Mouse (Mus musculus): ENCODE measurements at regions not wholly inside any gene's neighbourhood (a gene's known extent, or its start where the extent isn't known, plus 50 kb on each side); places are given as distances from the start of the nearest gene placed in this dataset.
A peak's percentile ranks its signal among the peaks of the same experiment; 100 is the strongest.

DNA sequence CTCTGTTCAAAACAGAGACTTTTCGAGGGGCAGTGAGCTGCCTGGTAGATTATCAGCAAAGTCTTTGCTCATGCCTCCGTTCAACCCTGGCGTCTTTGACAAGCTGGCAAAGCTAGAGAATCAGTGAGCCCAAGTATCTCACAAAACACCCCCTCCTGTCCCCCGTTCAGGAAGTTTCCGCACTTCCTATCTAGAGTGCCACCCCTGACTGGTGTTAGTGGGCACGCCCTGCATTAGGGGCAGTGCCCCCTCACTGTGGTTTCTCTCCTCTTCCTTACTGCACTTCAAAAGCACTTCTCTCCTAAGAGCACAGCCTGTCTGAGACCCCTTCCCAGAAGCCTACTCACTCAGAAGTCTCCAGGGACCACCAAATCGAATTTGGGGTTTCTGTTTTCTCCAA is 497.0 kb downstream of the Ccdc171 start:
- DNase-seq (ENCODE audit: low spot score in 2 of 2): no peak
- intact Hi-C loops (cut with DNase I): no loop called here

DNA sequence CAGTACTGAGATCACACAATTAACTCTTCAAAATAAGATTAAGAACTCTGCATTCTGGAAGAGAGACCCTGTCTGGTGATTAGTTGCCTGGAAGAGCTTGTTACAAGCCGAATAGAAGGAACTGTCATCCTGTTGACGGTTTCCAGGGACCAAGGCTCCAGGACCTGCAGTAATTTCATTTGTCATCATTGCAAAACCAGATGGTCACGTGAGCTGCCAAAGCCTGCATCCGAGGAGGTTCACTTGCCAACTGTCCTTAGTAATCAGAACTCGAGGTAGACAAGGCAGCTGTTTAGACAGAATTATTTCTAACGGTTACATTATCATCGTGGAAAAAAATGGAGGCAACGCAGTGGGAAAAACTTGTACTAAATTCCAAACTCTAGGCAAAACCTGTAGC is 500.8 kb downstream of the Ccdc171 start:
- intact Hi-C loops (cut with DNase I): no loop called here
- DNase-seq (ENCODE audit: low spot score in 2 of 2): no peak

DNA sequence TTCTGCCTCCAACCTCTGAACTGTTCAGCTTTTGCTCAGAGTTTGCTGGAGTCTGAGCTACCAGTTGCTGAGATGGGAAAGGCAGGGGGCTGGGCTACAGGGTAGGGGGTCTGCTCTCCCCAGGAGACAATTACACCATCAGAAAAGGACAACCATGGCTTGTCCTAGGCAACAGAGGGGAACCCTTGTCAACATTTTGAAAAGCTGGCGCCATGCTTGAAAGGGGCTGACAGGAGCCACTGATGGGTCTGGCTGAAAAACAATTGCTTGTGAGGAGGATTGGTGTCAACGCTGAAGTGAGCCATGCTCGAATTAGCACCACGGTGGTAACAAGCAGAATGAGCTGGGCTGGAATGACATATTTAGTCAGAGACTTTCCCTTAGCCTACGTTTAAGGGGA is 502.8 kb downstream of the Ccdc171 start:
- intact Hi-C loops (cut with DNase I): no loop called here
- no peak for DNase-seq (ENCODE audit: low spot score in 2 of 2)

DNA sequence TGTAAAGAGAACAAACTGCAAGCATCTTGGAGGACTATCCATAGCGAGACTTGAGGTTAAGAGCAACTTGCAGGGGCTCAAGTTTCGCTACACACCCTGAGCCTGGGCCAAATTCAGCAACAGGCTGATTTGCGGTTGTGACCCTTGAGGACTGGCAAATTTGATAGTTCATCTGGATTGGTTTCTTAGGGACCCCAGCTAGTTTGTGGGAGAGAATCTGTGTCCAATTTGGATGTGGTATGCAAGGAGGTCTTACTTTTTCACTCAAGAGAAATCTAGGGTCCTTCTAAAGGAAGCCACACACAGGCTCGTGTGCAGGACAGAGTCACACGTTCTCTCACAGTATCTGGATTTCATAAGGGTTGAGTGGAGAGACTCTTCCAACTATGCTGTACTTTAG is 505.6 kb downstream of the Ccdc171 start:
- DNase-seq (ENCODE audit: low spot score in 2 of 2): no peak
- intact Hi-C loops (cut with DNase I): no loop called here

DNA sequence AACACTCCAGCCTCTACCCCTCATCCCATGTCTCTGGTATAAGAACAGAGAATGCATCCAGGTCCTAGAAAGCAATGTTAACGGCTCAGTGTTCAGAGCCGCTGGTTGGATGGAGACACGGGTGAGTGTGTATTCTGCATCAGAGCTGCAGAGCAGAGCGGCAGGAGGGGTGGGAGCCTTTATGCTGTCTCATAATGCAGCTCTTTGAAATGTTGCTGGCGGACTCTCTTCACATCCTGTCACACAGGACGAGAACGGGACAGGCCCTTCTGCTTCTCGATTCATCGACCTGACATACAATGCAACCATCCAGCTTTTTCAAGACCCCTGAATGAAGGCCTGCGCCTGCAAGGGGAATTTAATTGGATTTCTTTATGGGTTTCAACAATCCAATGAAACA is 507.2 kb downstream of the Ccdc171 start:
- no peak for DNase-seq (ENCODE audit: low spot score in 2 of 2)
- intact Hi-C loops (cut with DNase I): no loop called here

DNA sequence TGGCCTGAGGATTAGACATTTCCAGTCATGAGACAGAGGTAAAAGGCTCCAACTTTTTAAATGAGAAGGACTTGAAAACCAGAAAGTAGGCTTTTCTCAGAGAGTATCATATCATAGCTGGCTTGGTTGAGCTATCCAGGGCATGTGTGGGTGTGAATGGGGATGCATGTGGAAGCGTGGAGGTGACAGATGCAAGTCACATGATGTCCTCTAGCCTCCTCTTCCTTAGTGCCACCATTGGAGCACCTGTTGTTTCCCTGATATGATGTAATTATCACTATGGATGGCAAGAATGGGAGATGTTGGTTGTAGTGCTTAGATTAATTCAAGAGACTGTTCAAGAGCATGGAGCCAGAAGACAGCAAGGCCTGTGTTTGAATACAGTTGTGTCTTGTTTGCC is 510.0 kb downstream of the Ccdc171 start:
- intact Hi-C loops (cut with DNase I): no loop called here

DNA sequence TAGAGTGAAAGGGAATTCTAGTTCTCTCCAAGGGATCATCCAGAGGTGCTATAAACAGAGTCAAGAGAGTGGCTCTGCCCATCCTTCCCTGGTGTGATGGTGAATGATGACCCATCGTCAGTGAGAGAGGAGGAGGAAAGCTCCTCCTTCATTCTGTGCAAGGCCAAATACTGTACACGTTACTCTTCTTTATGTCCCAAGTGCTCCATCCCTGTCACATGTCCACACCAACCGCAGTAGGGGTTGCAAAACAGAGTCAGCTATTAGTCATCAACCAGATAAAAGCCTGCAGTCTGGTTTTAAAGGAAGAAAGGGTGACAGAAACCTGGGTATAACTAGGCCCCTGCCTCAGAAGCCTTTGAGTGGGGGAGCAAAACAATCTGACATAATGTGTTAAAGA is 512.2 kb downstream of the Ccdc171 start:
- DNase-seq (ENCODE audit: low spot score in 2 of 2): no peak
- intact Hi-C loops (cut with DNase I): no loop called here

More for the DNA sequence above, 510.0 kb downstream of the Ccdc171 start:
- no peak for DNase-seq (ENCODE audit: low spot score in 2 of 2)

DNA sequence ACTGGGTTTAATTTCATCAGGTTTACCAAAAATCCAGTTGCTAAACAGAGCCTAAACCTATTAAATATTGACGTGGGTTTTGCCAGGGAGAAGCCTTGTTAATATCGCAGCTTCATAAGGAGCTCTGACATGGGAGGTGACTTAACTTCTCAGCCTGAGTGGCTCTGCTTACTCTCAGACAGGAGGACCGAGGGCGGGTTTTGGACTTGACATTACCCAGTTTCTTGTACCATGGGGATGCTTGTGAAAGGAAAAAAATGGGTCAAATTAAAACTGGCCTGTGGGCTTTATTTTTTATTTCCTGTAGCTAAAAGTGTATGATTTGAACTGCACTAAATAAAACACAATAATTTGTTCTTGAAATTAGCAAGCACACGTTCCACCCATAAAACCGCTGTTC is 524.9 kb downstream of the Ccdc171 start:
- intact Hi-C loops (cut with DNase I): no loop called here
- DNase-seq (ENCODE audit: low spot score in 2 of 2): no peak

DNA sequence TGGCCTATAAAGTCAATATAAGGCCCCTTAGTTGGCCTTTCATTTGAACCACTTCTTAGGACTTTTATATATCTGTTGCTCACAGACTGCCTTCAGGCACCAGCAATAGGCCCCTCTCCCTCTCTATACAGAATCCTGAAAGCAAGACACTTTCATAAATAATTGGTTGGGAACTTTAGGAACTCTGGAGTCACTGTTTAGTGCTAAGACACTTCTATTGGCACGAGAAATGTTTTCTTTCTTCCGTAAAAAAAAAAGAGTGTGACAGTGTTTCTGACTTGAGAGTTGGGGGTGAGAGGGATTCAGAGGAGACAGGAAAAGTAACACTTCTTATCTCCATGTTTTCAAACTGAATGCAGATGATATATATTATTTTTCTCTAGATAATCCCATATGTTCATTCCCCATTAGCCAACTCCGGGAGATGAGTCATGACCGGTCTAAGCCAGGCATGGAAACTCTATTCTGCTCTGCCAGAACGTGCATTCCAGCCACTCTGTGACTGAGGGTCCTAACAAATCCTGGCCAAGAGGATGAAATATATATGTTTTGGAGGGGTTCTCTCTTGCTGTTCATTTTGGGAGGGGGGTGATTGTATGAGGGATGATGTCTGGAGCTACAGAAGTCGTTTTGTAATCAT is 531.6 kb downstream of the Ccdc171 start:
- peak in 1 of 2 experiments; percentile 20 for DNase-seq (ENCODE audit: low spot score in 2 of 2)
- intact Hi-C loops (cut with DNase I): no loop called here

DNA sequence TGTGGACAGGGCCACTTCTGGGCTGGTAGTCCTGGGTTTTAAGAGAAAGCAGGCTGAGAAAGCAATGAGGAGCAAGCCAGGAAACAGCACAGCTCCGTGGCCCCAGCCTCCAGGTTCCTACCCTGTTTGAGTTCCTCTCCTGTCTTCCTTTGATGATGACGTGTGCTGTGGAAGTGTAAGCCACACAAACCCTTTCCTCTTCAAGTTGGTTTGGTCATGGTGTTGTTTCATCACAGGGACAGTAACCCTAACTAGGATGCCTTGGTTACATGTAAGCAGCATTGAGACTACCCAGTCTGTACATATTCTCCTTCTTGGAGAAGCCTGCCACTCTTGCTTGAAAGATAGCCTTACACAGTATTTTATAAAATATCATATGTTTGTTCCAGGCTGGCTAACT is 534.8 kb downstream of the Ccdc171 start:
- intact Hi-C loops (cut with DNase I): loop anchor here (10.0 kb wide), 2 partner anchors 265 to 1035 kb away; no protein-coding TSS in a partner anchor
- DNase-seq (ENCODE audit: low spot score in 2 of 2): no peak

DNA sequence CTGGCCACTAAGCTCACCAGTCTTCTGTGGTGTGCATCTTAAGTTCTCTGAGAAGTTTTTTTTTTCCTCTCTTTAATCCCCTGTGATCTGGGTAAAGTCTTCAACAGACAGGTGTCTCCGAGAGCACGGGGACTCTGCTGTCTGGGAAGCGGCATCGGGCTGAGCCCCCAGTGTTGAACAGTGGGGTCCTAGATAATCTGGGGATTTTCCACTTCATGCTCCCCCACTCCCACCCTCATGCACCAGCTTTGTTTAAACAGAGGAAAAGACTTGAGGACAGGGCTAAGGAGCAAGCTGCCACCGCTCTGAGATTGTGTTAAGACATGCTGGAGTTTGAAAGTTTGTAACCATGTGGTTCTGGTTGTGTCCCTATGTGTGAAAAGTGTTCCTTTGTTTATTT is 538.4 kb downstream of the Ccdc171 start:
- intact Hi-C loops (cut with DNase I): loop anchor here (10.0 kb wide), 2 partner anchors 269 to 1031 kb away; no protein-coding TSS in a partner anchor
- no peak for DNase-seq (ENCODE audit: low spot score in 2 of 2)

DNA sequence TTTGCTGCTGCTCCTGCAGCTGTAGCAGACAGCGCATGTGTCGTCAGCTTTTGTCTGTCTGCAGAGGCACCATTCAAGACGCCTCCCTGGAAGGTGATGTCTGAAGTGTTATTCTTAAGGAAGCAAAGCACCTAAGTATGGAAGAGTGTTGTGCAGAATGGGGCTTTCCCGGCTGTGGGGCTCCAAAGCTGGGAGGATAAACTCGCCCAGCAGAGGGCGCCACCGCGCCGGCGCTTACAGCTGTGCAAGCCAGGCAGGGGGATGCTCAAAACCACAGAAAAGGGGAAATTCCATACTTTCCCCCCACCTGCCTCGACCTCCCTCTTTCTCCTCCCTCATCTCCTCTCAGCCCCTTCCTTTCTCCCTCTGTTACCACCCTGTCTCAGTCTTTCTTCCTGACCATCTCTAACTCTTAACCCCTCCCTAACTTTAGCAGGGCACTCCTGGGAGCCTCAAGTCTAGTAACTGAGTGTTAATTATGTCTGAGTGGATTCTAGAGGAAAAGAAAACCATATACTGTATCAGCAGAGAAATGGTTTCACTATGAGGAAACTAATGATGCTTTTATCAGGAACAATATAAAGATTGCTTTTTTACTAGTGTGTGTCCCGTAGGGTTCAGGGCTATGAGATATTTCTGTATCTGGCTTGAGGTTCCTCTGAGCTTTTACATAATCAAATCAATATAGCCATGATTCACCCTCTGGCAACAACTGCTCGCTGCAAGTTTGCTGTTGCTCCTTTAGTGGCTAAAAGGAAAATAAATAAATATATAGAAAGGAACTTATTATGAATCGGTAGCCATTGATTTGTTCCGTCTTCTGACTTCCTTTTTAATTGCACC is 539.5 kb downstream of the Ccdc171 start:
- intact Hi-C loops (cut with DNase I): loop anchor here (10.0 kb wide), 2 partner anchors 270 to 1030 kb away; no protein-coding TSS in a partner anchor
- peak; percentile 76 to 79 for DNase-seq (ENCODE audit: low spot score in 2 of 2)

DNA sequence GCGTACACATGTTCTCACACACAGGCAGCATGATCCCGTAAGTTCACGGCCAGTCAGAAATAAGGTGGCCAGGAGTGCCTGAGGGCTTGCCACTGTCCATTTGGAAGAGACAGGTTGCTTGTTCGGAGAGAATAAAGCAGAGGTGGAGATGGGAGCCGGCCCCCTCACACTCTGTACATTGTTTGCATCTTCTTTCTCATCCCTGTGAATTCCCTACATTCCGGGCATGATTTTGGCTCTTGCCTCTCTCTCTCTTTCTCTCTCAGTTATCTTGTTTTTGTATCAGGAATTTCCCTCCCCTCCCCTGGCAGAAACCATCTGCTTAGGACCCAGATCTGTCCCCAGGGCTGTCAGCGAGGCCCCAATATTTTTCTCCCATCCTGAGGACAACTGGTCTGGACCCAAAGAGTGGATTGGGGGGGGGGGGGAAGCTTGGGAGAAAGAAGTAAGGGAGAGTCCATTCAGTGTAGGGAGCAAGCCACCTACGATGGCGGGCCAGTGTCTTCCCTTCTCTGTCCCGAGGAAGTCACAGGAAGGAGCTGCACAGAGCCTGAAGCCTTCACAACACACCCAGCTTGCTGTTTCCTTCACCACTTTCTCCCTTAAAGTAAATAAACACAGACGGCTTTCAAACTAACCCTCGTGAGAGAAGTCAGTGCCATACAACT is 540.2 kb downstream of the Ccdc171 start:
- DNase-seq (ENCODE audit: low spot score in 2 of 2): no peak
- intact Hi-C loops (cut with DNase I): loop anchor here (10.0 kb wide), 2 partner anchors 271 to 1029 kb away; no protein-coding TSS in a partner anchor

DNA sequence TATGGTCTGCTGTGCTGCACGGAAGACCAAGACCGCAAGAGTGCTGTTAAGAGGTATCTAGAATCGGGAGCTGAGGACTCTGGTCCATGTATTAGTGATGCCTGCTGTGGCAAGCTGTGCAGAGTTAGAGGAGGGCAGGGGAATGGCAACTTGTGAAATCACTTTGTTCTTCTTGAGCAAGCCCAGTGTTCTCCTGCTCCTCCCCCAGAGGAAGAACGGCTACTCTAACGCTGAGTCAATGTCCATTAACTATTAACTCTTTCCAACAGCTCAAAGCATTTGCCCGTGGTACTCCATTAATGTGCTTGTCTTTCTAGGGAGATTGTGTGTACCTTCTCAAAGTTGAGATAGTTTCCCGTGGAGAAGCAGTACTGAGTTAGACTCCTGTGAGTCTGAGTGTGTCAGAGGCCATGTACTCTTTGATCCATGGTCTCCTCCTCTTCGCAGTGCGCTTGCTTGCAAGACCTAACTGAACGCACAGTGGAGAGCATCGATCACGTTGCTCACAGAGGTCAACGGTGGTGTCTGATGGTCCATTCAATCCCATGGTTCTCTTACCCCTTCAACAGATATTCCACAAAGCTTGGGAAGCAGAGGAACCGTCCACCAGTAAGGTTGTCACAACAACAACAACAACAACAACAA is 542.7 kb downstream of the Ccdc171 start:
- intact Hi-C loops (cut with DNase I): loop anchor here (10.0 kb wide), 2 partner anchors 273 to 1027 kb away; no protein-coding TSS in a partner anchor
- no peak for DNase-seq (ENCODE audit: low spot score in 2 of 2)

DNA sequence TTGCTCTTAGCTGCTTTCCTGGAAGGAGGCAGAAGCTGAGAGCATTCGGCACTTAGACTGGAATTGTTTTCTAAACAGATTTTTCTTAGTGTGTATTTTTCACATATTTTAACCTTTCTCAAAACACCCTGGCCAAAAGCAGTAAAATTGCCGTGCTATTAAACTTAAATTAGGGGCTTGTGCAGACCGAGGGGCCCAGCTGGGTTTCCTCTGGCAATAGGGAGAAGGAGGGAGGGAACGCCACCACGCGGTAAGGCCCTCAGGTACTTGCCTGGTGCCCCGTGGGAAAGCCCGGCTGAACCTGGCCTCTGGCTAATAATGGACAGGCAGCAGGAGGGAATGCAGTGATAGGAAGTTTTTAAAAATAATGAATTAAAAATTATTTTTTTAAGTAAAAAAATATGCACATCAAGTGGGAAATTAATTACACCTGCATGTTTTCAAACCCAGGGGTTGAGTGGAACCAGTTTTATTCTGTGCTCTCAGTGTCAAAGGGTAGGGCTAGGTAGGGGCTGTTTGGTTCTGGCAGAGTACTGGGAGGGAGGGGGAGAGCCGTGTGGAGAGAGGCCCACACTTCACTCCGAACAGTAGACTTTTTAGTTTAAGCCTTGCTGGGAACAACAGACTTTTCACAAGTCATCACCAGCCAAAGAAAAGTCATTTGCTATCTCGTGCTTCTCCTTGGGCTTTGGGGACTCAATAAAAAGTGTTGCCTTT is 543.8 kb downstream of the Ccdc171 start:
- intact Hi-C loops (cut with DNase I): loop anchor here (10.0 kb wide), 2 partner anchors 274 to 1026 kb away; no protein-coding TSS in a partner anchor
- DNase-seq (ENCODE audit: low spot score in 2 of 2): no peak

DNA sequence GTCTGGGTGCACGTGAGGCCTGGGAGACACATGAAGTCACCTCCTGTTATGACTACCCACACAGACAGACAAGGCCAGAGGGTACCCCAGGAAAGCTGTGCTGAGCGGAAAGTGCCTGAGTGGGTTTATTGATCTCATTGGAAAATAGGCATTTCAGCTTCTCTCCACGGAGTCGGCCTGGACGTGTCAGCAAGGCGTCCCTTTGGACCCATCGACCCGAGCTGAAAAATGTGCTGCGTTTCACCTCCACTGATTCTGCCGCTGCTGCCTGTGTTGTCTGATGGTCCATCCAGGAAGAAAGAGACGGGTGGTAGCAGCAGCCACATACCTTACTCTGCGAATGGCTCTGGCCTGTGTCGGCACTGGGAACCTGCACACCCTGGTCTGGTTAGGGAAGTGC is 544.3 kb downstream of the Ccdc171 start:
- intact Hi-C loops (cut with DNase I): loop anchor here (10.0 kb wide), 2 partner anchors 275 to 1025 kb away; no protein-coding TSS in a partner anchor
- no peak for DNase-seq (ENCODE audit: low spot score in 2 of 2)

DNA sequence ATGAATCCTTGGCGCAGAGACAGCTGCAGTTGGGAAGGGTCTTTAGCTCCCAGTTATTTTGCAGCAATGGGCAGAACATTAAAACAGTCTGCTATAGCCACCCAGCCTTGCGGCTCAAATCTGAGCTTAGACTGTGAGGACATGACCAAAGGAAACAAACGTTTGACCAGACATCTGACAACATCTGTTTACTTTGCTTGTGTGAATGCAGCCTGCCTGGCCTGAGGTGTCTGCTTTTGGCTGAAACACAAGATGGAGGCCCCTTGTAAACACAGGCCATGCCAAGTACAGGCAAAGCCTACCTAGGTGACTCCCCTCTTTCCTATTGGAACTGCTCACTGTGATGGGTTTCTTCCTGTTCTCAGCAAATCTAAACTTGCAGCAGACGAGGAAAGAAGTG is 544.7 kb downstream of the Ccdc171 start:
- intact Hi-C loops (cut with DNase I): no loop called here
- DNase-seq (ENCODE audit: low spot score in 2 of 2): no peak

DNA sequence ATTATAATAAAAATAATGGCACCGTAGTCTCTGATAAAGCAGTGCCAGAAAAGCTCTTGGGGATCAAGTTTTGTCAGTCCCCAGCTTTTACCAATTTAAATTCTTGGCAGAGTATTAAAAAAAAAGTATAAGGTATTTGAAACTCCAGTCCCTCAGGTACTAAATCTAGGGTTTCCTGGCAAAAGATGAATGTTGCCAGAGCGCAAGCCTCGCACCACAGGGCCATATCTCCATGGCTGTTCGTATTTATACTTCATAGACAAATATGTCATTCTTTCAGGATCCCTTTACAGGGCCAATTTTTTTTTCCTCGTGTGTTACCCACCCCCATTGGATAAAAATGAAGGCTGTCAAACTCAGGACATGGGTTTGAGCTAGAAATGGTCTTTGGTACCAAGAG is 546.8 kb downstream of the Ccdc171 start:
- intact Hi-C loops (cut with DNase I): no loop called here
- no peak for DNase-seq (ENCODE audit: low spot score in 2 of 2)

DNA sequence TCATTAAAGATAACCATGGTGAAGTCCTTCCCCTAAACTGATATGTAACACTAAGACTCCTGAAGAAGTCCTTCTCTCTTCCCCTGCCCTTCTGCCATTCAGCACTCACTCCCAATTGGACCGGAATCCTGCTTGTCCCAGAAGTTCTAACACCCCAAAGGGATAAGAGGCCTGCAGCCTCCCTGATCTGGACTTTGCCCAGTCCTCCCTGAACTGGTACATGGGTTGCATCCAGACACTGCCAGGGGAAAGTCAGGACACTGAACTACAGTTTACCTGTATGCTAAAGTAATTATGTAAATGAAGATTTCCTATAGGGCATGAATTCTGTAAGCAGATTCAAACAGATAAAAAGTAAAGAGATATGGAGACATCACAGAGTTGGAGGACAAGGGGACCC is 551.2 kb downstream of the Ccdc171 start:
- DNase-seq (ENCODE audit: low spot score in 2 of 2): no peak
- intact Hi-C loops (cut with DNase I): no loop called here
